Mouse (Mus musculus) midbrain, embryonic 12.5 days (tissue): ENCODE measurements around the gene Gramd1b. TPM values are rescaled to one million over a fixed set of nuclear protein-coding genes. Genes with fewer than 3 reads are reported as not detected.
A peak's percentile ranks its signal among the peaks of the same experiment; 100 is the strongest.

Experiments
- ATAC-seq: fragments of 200-750 bp; cut with Nextera tagmentation; 2 replicates; pipeline ENCODE4 v1.8.0; 2017; ENCODE audit warnings: low read depth, moderate TSS enrichment, moderate library complexity; ENCODE audit not compliant: low FRiP score
- H3K27ac ChIP-seq: fragments of 300-500 bp; sonication (generic); replicated peaks from 2 replicates; pipeline ENCODE4 v1.5.1; 2016; ENCODE audit warnings: mild to moderate bottlenecking
- H3K27me3 ChIP-seq: fragments of 300-500 bp; sonication (generic); 2 replicates; pipeline ENCODE4 v1.6.1; 2016; ENCODE audit warnings: mild to moderate bottlenecking
- H3K36me3 ChIP-seq: fragments of 300-500 bp; sonication (generic); 2 replicates; pipeline ENCODE4 v1.6.1; 2016
- H3K4me1 ChIP-seq: fragments of 300-500 bp; sonication (generic); 2 replicates; pipeline ENCODE4 v1.6.1; 2016
- H3K4me2 ChIP-seq: fragments of 300-500 bp; sonication (generic); replicated peaks from 2 replicates; pipeline ENCODE4 v1.6.1; 2016; ENCODE audit warnings: mild to moderate bottlenecking, moderate library complexity
- H3K4me3 ChIP-seq: fragments of 300-500 bp; sonication (generic); 2 replicates; pipeline ENCODE4 v1.5.1; 2016; ENCODE audit warnings: mild to moderate bottlenecking
- H3K9ac ChIP-seq: fragments of 300-500 bp; sonication (generic); replicated peaks from 2 replicates; pipeline ENCODE4 v1.6.1; 2016; ENCODE audit warnings: mild to moderate bottlenecking, moderate library complexity
- H3K9me3 ChIP-seq: fragments of 300-500 bp; sonication (generic); 2 replicates; pipeline ENCODE4 v1.6.1; 2016; ENCODE audit warnings: mild to moderate bottlenecking
- WGBS: fragments of 180-500 bp; shearing (Covaris S2); methylation state at CpG from one replicate; pipeline ENCODE4 v1.1.7; 2016; 5-methylcytosine and 5-hydroxymethylcytosine counted together
- polyA plus RNA-seq: library from polyadenylated mRNA; unstranded; fragments of >200 nt; fragmentation: Nextera tagmentation; extraction: Ambion mirVana; gene quantifications from 2 replicates; pipeline ENCODE4 v1.2.1, GENCODE M21; 2016

Gene Gramd1b
- polyA plus RNA-seq, 1 experiment from 2014 or later = 5.4 TPM

DNA sequence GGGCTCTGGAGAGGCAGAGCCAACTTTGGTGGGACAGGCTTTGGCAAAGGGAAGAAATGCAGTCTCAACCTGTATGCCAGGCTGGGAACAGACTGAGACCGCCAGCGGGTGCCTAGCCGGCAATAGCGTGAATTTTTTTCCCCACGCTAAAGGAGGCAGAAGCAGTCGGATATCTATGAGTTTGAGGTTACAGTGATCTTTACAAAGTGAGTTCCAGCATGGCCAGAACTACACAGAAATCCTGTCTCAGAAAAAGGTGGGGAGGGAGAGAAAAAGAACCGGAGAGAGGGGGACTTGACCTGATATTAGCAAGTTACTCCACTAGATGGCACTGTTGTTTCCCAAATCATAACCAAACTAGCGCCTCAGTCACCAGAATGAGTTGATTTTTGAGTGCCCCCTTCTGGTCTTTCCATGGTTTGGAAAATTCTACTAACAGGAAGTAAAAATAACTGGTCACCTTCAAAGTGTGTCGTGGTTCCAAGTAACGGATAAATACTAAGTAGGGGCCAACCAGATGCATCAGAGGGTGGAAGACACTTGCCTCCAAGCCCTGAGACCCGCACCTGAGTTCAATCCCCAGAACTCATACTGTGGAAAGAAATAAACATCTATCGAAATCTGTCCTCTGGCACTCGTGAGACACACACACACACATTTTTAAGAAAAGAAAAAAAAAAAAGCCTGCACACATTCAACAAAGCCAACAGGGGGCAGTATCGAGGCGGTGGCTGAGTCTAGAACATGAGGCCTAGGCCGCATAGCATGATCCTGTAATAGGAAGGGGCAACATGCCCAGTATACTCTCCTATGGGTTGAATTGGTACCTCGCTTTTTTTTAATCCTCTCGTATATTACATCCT, 116.0 kb downstream of the Gramd1b start:
- Histone ChIP-seq H3K36me3 (no peaks in the 10 kb centered on the region), H3K9ac (peak overlapping the region; percentile 66), H3K27ac (0 out of 2 replicates have a peak overlapping the region, but pooled peaks have one; percentile 27), H3K9me3 (no peaks in the 10 kb centered on the region), H3K4me3 (peak overlapping the region; percentile 58), H3K4me1 (0 out of 2 replicates have a peak, but pooled peaks cover 3% of the 10 kb centered on the region), H3K27me3 (no peaks in the 10 kb centered on the region), H3K4me2 (peak overlapping the region; percentile 93)
- 32% methylated on average over 18 of the region's 18 CpGs for WGBS
- ATAC-seq = peak; percentile 59

DNA sequence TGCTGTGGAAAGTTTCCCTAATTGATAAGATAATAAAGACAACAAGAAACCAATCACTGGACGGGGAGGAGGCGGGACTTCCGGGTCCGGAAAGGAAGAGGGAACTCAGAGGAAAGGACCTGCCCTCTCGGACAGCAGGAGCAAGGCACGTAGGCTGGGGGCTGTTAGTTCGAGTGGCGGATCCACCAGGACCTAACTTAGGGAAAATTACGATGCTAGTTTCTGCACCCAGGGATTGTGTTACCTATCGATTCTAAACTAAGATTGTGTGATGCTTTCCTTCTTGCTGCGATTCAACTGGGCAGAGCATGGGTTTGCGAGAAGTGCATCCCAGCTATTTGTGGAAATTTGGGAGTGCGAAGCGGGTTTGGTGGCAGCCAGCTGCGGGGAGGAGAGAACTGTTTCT, 116.7 kb downstream of the Gramd1b start:
- H3K27ac ChIP-seq = 0 out of 2 replicates have a peak overlapping the region, but pooled peaks have one; percentile 27
- ATAC-seq = peak; percentile 83; the same call in 1 of the 2 replicates
- H3K27me3 ChIP-seq = no peaks in the 10 kb centered on the region
- peak overlapping the region; percentile 93 for H3K4me2 ChIP-seq
- WGBS = under 1% methylated on average over 15 of the region's 15 CpGs
- H3K4me1 ChIP-seq = 0 out of 2 replicates have a peak, but pooled peaks cover 3% of the 10 kb centered on the region
- no peaks in the 10 kb centered on the region for H3K9me3 ChIP-seq
- no peaks in the 10 kb centered on the region for H3K36me3 ChIP-seq
- peak overlapping the region; percentile 58 for H3K4me3 ChIP-seq
- H3K9ac ChIP-seq = peak overlapping the region; percentile 66

DNA sequence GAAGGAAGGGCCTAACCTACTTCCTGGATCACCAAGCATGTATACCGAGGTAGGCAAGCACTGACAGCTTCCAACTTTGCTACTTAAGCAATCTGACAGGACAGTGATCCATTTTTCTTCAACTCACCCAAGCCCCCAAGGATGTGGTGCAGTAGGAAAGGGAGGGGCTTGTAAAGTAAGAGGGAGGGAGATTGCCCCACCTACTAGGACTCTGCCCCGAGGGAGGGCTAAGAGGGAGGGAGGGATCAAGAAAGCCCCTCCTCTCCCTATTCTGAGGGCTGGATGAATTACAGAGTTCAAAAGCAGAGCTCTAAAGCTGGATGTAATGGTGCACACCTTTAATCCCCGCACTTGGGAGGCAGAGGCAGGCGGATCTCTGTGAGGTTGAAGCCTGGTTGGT, 117.6 kb downstream of the Gramd1b start:
- Histone ChIP-seq H3K27ac (no peak overlapping the region), H3K9me3 (no peaks in the 10 kb centered on the region), H3K27me3 (no peaks in the 10 kb centered on the region), H3K4me1 (0 out of 2 replicates have a peak, but pooled peaks cover 7% of the 10 kb centered on the region), H3K36me3 (no peaks in the 10 kb centered on the region), H3K4me3 (no peak overlapping the region), H3K9ac (no peak overlapping the region), H3K4me2 (no peak overlapping the region)
- no peak for ATAC-seq
- 87% methylated on average over 4 of the region's 4 CpGs for WGBS

DNA sequence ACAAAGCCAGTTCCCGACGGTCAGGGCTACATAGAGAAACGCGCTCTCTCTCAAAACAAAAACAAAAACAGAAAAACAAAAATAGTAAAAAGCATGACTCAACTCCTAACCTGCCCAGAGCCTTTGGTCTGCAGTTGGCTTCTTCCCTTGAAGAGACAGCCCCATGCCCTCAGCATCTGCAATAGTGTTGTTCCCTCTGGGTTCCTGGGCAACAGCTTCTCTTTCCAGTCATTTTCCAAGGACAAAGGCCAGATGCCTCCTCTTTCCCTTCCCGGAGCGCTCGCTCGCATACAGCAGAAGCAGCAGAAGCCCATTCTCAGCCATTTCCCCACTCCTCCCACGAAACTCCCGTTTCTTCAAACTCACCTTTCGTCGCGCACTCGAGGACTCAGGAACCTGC, 118.3 kb downstream of the Gramd1b start:
- H3K27ac ChIP-seq = no peak overlapping the region
- 0 out of 2 replicates have a peak, but pooled peaks cover 7% of the 10 kb centered on the region for H3K4me1 ChIP-seq
- no peak overlapping the region for H3K4me2 ChIP-seq
- no peaks in the 10 kb centered on the region for H3K36me3 ChIP-seq
- no peak for ATAC-seq
- H3K27me3 ChIP-seq = no peaks in the 10 kb centered on the region
- 94% methylated on average over 14 of the region's 14 CpGs for WGBS
- no peak overlapping the region for H3K9ac ChIP-seq
- no peak overlapping the region for H3K4me3 ChIP-seq
- H3K9me3 ChIP-seq = no peaks in the 10 kb centered on the region

DNA sequence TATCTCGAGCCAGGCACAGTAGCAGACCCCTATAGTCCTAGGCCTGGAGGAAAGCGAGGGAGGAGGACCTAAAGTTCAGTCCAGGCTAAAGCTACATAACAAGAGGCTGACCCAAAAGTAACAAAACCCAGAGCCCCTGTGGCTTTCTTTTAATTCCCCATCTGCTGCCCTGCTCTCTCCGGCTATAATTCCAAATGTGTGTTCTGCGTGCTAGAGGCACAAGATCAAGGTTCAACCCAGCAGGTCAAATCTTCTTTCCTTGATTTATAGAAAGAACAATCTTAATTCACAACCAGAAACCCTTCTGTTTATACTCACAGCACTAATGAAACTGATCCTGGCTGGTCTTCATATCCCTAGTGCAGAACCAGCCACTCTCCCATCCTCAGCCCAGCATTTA, 118.9 kb downstream of the Gramd1b start:
- no peak for ATAC-seq
- Histone ChIP-seq H3K27me3 (no peaks in the 10 kb centered on the region), H3K4me3 (no peak overlapping the region), H3K4me2 (no peak overlapping the region), H3K4me1 (0 out of 2 replicates have a peak, but pooled peaks cover 7% of the 10 kb centered on the region), H3K9ac (no peak overlapping the region), H3K36me3 (no peaks in the 10 kb centered on the region), H3K27ac (no peak overlapping the region), H3K9me3 (no peaks in the 10 kb centered on the region)
- 85% methylated on average over 4 of the region's 4 CpGs for WGBS

DNA sequence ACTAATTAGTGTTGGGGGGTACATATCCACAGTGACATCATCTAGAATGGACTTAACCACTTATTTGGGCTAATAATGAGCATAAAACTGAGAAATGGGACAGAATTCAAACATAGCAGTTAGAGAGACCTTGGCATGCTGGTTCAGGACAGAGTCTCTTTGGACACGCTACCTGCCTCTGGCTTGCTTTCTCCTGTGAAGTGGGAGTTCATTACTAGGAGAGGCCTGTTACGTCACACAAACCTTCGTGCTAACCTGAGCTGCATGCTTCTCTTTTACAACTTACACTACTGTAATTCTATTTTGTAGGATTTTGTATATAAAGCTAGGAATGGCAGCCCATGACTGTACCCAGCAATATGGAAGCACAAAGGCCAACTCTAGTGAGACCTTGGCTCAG, 120.3 kb downstream of the Gramd1b start:
- Histone ChIP-seq H3K9ac (no peak overlapping the region), H3K9me3 (no peaks in the 10 kb centered on the region), H3K27me3 (no peaks in the 10 kb centered on the region), H3K36me3 (no peaks in the 10 kb centered on the region), H3K4me2 (no peak overlapping the region), H3K27ac (no peak overlapping the region), H3K4me3 (no peak overlapping the region), H3K4me1 (0 out of 2 replicates have a peak, but pooled peaks cover 7% of the 10 kb centered on the region)
- no peak for ATAC-seq
- WGBS = 91% methylated on average over 3 of the region's 3 CpGs

DNA sequence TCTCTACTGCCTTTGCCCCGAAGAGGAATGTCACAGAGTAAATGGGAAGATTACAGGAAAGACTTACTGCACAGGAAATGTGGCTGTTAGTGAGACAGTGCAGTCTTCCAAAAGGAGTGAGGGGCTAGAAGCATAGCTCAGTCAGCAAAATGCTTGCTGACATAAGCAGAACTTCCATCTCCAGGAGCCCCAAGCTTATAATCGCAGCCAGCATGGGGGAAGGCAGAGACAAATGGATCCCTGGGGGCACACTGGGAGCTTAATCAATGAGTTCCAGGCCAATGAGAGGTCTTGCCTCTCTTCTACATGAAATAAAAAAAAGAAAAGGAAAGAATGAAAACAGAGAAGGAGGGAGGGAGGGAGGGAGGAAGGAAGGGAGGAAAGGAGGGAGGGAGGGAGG, 122.1 kb downstream of the Gramd1b start:
- Histone ChIP-seq H3K4me1 (0 out of 2 replicates have a peak, but pooled peaks cover 4% of the 10 kb centered on the region), H3K4me3 (no peak overlapping the region), H3K27ac (no peak overlapping the region), H3K27me3 (no peaks in the 10 kb centered on the region), H3K36me3 (no peaks in the 10 kb centered on the region), H3K9ac (no peak overlapping the region), H3K9me3 (no peaks in the 10 kb centered on the region), H3K4me2 (no peak overlapping the region)
- 53% methylated on average over 2 of the region's 2 CpGs for WGBS
- no peak for ATAC-seq

DNA sequence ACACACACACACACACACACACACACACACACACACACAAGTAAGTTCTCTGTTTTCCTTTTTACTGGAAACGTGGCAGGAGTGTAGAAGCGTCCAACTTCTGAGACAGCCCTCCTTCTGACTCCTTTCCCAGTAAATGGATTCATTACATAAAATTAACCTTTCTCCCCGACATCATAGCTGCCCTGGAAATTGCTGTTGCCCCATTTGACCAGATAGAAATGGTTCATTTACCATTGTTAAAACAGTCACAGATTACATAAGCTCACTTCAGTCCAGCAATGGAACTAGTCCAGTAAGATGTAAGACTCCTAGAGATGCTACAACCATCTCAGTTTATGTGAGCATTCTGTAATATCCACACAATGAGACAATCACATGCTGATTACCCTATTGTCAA, 122.8 kb downstream of the Gramd1b start:
- no peaks in the 10 kb centered on the region for H3K9me3 ChIP-seq
- 54% methylated on average over 3 of the region's 3 CpGs for WGBS

DNA sequence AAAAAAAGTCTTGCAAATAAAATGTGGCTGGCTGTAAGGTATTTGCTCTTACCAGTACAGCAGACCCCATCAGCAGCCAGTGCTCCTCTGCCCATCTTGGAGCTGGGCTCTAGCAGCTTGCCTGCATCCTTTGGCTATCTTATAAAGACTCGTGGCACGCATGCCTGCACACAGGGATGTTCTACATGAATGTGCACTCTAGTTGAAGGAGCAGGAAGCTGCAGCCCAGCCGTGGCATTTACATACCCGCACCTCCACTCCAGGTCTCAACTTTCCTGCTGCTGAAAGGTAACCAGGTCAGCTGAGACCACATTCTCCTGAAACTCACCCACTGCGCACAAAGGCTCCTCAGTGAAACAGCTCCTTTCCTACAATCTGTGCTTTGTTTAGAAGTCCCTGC, 123.3 kb downstream of the Gramd1b start:
- H3K27ac ChIP-seq = no peak overlapping the region
- H3K9me3 ChIP-seq = no peaks in the 10 kb centered on the region
- H3K9ac ChIP-seq = no peak overlapping the region
- H3K4me2 ChIP-seq = no peak overlapping the region
- no peak overlapping the region for H3K4me3 ChIP-seq
- WGBS = 40% methylated on average over 5 of the region's 5 CpGs
- no peaks in the 10 kb centered on the region for H3K27me3 ChIP-seq
- ATAC-seq = no peak
- H3K4me1 ChIP-seq = 0 out of 2 replicates have a peak, but pooled peaks cover 3% of the 10 kb centered on the region
- no peaks in the 10 kb centered on the region for H3K36me3 ChIP-seq

More for the DNA sequence above, 122.8 kb downstream of the Gramd1b start:
- Histone ChIP-seq H3K9ac (no peak overlapping the region), H3K27ac (no peak overlapping the region), H3K36me3 (no peaks in the 10 kb centered on the region), H3K4me1 (0 out of 2 replicates have a peak, but pooled peaks cover 3% of the 10 kb centered on the region), H3K4me3 (no peak overlapping the region), H3K27me3 (no peaks in the 10 kb centered on the region), H3K4me2 (no peak overlapping the region)
- ATAC-seq = no peak

DNA sequence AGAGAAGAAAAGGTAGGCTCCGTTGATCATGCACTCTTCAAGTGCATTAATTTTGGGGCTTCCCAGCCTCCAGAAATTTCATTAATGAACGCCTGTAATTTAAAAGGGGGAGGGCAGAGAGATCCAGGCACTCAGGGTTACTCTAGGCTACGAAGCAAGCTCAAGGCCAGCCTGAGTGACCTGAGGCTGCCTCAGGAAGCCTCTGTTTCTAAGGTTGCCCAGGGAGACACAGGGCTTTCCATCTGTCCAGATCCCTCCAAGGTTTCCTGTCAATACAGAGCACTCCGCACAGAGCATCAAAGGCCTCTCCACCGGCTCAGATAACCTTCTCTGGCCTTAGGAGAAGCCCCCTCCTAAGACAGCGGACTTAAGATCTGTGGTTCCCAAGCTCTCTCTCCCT, 125.4 kb downstream of the Gramd1b start:
- Histone ChIP-seq H3K27ac (no peak overlapping the region), H3K9me3 (no peaks in the 10 kb centered on the region), H3K9ac (no peak overlapping the region), H3K27me3 (no peaks in the 10 kb centered on the region), H3K4me1 (0 out of 2 replicates have a peak, but pooled peaks cover 3% of the 10 kb centered on the region), H3K4me3 (no peak overlapping the region), H3K4me2 (no peak overlapping the region), H3K36me3 (no peaks in the 10 kb centered on the region)
- ATAC-seq = no peak
- 49% methylated on average over 6 of the region's 6 CpGs for WGBS

DNA sequence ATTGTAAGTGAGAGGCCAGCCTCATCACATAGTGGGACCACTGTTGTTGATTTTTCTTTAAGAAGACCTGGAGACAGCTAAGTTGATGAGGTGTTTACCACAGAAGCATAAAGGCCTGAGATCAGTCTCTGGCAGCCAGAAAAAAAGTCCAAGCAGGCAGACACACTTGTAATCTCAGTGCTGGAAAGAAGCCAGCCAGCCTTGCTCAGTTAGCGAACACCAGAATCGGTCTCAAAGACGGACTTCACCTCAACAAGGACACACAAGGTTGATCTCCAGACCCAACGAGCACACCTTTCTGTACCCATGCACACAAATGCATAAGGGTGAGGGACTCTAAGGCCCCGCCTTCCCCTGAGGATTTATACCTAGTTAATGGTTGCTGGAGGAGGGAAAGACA, 125.9 kb downstream of the Gramd1b start:
- Histone ChIP-seq H3K9ac (no peak overlapping the region), H3K4me3 (no peak overlapping the region), H3K9me3 (no peaks in the 10 kb centered on the region), H3K36me3 (no peaks in the 10 kb centered on the region), H3K4me2 (no peak overlapping the region), H3K27ac (no peak overlapping the region), H3K4me1 (0 out of 2 replicates have a peak, but pooled peaks cover 3% of the 10 kb centered on the region), H3K27me3 (no peaks in the 10 kb centered on the region)
- WGBS = 86% methylated on average over 5 of the region's 5 CpGs
- no peak for ATAC-seq

DNA sequence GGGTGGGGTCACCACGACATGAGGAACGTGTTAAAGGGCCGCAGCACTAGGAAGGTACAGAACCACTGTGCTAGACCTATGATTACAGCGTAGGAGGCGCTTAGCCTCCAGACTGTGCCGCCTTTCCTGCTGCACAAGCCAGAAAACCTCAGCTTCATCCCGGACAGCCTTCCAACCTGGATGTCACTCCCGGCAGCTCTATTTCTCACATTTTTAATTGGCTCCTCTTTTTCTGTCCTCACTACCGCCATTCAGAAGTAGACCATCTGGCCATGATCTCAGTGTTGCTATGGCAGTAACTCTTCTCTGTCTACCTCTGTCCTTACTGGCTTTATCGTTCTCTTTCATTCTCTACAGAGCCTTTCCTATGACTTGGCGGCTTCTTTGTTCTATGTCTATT, 126.5 kb downstream of the Gramd1b start:
- WGBS = 92% methylated on average over 11 of the region's 11 CpGs

More for the DNA sequence above, 126.5 kb downstream of the Gramd1b start:
- Histone ChIP-seq H3K4me2 (no peak overlapping the region), H3K4me1 (0 out of 2 replicates have a peak, but pooled peaks cover 3% of the 10 kb centered on the region), H3K9ac (no peak overlapping the region), H3K27ac (no peak overlapping the region), H3K27me3 (no peaks in the 10 kb centered on the region), H3K4me3 (no peak overlapping the region), H3K36me3 (no peaks in the 10 kb centered on the region), H3K9me3 (no peaks in the 10 kb centered on the region)
- ATAC-seq = no peak
